Mouse (Mus musculus) liver, embryonic 12.5 days (tissue): ENCODE measurements around the gene Ccsap. TPM values are rescaled to one million over a fixed set of nuclear protein-coding genes. Genes with fewer than 3 reads are reported as not detected.

ENCODE experiments used
- ATAC-seq: fragments of 200-750 bp; cut with Nextera tagmentation; 2 replicates; pipeline ENCODE4 v1.8.0; 2017; ENCODE audit warnings: moderate number of reproducible peaks, mild to moderate bottlenecking, moderate library complexity
- H3K27ac ChIP-seq: fragments of 300-500 bp; sonication (generic); 2 replicates; pipeline ENCODE4 v1.5.1; 2016; ENCODE audit warnings: mild to moderate bottlenecking
- H3K27me3 ChIP-seq: fragments of 300-500 bp; sonication (generic); replicated peaks from 2 replicates; pipeline ENCODE4 v1.6.1; 2016; ENCODE audit warnings: mild to moderate bottlenecking, moderate library complexity
- H3K36me3 ChIP-seq: fragments of 300-500 bp; sonication (generic); 2 replicates; pipeline ENCODE4 v1.6.1; 2016; ENCODE audit warnings: mild to moderate bottlenecking, moderate library complexity
- H3K4me1 ChIP-seq: fragments of 300-500 bp; sonication (generic); 2 replicates; pipeline ENCODE4 v1.6.1; 2016
- H3K4me2 ChIP-seq: fragments of 300-500 bp; sonication (generic); 2 replicates; pipeline ENCODE4 v1.6.1; 2016; ENCODE audit warnings: mild to moderate bottlenecking, moderate library complexity
- H3K4me3 ChIP-seq: fragments of 300-500 bp; sonication (generic); 2 replicates; pipeline ENCODE4 v1.5.1; 2016; ENCODE audit warnings: mild to moderate bottlenecking, moderate library complexity
- H3K9ac ChIP-seq: fragments of 300-500 bp; sonication (generic); 2 replicates; pipeline ENCODE4 v1.6.1; 2016; ENCODE audit warnings: mild to moderate bottlenecking, moderate library complexity
- H3K9me3 ChIP-seq: fragments of 300-500 bp; sonication (generic); replicated peaks from 2 replicates; pipeline ENCODE4 v1.6.1; 2016; ENCODE audit warnings: mild to moderate bottlenecking, moderate library complexity
- WGBS: fragments of 180-500 bp; shearing (Covaris S2); methylation state at CpG from one replicate; pipeline ENCODE4 v1.1.7; 2016; ENCODE audit not compliant: insufficient replicate concordance; 5-methylcytosine and 5-hydroxymethylcytosine counted together
- polyA plus RNA-seq: library from polyadenylated mRNA; unstranded; fragments of >200 nt; fragmentation: Nextera tagmentation; extraction: Ambion mirVana; gene quantifications from 2 replicates; pipeline ENCODE4 v1.2.1, GENCODE M21; 2016

The Ccsap gene
- polyA plus RNA-seq, 1 experiment from 2014 or later: 5.8 TPM

DNA sequence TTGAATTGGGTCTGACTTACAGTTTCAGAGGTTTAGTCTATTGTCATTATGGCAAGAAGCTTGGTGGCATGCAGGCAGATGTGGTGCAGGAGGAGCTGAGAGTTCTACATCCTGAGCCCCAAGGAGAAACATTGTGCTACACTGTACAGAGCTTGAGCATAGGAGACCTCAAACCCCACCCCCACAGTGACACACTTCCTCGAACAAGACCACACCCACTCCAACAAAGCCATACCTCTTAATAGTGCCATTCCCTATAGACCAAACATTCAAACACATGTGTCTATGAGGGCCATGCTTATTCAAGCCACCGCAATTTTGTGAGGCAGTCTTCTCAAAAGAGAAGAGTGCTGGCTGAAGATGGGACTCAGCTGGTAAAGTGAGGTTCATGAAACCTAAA lies 58.5 kb downstream of the Ccsap start:
- no peaks in the 10 kb centered on the region for H3K27me3 ChIP-seq
- H3K4me1 ChIP-seq: peaks cover 61% of the 10 kb centered on the region
- no peaks in the 10 kb centered on the region for H3K36me3 ChIP-seq
- no peak overlapping the region for H3K9ac ChIP-seq
- H3K4me2 ChIP-seq: no peak overlapping the region
- WGBS: 74% methylated on average over 2 of the region's 2 CpGs
- ATAC-seq: no peak
- no peaks in the 10 kb centered on the region; the same call in 1 of the 2 replicates for H3K9me3 ChIP-seq
- no peak overlapping the region for H3K27ac ChIP-seq
- H3K4me3 ChIP-seq: no peak overlapping the region

DNA sequence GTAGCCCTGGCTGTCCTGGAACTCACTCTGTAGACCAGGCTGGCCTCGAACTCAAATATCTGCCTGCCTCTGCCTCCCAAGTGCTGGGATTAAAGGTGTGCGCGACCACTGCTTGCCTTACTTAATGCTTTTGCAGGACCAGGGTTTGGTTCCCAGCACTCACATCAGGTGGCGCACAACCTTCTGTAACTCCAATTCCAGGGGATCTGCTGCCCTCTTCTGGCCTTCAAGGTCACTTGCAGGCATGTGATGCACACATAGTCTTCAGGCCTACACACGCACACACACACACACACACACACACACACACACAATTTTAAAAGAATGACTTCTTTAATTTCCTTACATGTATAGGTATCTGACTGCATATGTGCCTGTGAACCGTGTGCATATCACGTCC lies 59.1 kb downstream of the Ccsap start:
- Histone ChIP-seq H3K9ac (no peak overlapping the region), H3K9me3 (no peaks in the 10 kb centered on the region; the same call in 1 of the 2 replicates), H3K4me3 (no peak overlapping the region), H3K4me1 (peaks cover 61% of the 10 kb centered on the region), H3K27me3 (no peaks in the 10 kb centered on the region), H3K27ac (no peak overlapping the region), H3K36me3 (no peaks in the 10 kb centered on the region), H3K4me2 (no peak overlapping the region)
- ATAC-seq: no peak
- WGBS: 80% methylated on average over 6 of the region's 7 CpGs

DNA sequence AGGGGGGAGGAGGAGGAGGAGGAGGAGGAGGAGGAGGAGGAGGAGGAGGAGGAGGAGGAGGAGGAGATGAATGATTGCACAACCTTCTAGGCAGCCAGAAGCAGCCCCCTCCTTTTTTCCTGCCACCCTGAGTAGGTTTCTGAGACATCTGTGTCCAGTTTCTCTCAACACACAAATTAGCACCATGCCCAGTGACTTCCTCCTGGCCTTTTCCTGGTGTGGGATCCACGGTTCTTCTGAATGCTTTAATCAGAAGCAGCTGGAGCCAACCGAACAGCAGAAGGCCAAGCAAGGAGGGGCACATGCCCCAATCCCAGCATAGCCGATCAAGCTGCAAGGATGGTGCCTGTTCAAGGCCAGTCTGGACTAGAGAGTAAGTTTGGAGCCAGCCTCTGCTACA lies 60.1 kb downstream of the Ccsap start:
- H3K4me1 ChIP-seq: peaks cover 51% of the 10 kb centered on the region
- no peaks in the 10 kb centered on the region for H3K27me3 ChIP-seq
- no peak overlapping the region for H3K4me2 ChIP-seq
- H3K9me3 ChIP-seq: no peaks in the 10 kb centered on the region; the same call in 1 of the 2 replicates
- ATAC-seq: no peak
- H3K9ac ChIP-seq: no peak overlapping the region
- H3K27ac ChIP-seq: peak overlapping the region; percentile 85
- H3K36me3 ChIP-seq: no peaks in the 10 kb centered on the region
- WGBS: 23% methylated on average over 3 of the region's 3 CpGs
- H3K4me3 ChIP-seq: no peak overlapping the region

DNA sequence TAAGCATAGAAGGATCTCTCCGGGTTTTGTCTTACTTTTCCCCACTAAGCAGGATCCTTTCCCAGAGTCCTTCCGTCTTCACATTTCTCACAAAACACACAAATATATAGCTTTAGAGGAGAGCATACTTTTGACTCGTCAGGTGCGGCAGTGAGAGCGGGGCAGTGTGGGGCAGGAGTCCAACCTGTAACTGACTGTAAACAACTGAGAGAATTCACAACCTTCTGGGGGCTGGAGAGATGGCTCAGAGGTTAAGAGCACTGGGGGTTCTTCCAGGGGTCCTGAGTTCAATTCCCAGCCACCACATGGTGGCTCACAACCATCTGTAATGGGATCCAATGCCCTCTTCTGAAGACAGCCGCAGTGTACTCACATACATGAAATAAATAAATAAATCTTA lies 60.6 kb downstream of the Ccsap start:
- H3K27ac ChIP-seq: peak overlapping the region; percentile 85
- WGBS: 78% methylated on average over 6 of the region's 6 CpGs

DNA sequence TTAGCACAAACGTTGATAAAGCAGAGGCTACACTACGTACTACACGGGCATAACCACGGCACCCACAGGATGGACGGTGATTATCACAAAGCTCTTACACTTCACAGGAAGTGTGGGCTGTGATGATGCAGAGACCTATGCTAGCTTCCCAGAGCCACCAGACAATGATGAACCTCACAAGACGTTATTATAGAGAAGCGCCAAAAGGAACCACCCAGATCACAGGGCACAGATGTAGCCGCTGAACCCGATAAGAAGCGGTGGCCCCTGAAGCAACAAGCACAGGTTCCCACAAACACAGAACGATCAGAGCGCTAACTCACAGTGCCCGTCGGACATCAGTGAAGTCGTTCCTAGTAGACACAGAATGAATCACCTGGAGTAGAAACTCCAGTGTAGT lies 62.1 kb downstream of the Ccsap start:
- peak overlapping the region; percentile 85 for H3K27ac ChIP-seq
- H3K4me2 ChIP-seq: peak overlapping the region; percentile 59
- ATAC-seq: peak; percentile 90
- no peaks in the 10 kb centered on the region for H3K27me3 ChIP-seq
- H3K9me3 ChIP-seq: no peaks in the 10 kb centered on the region; the same call in 1 of the 2 replicates
- H3K36me3 ChIP-seq: no peaks in the 10 kb centered on the region
- peak overlapping the region; percentile 27; the same call in 1 of the 2 replicates for H3K9ac ChIP-seq
- peak overlapping the region; percentile 19 for H3K4me3 ChIP-seq
- H3K4me1 ChIP-seq: peaks cover 54% of the 10 kb centered on the region
- WGBS: 10% methylated on average over 15 of the region's 15 CpGs

More for the DNA sequence above, 60.6 kb downstream of the Ccsap start:
- Histone ChIP-seq H3K9me3 (no peaks in the 10 kb centered on the region; the same call in 1 of the 2 replicates), H3K4me2 (no peak overlapping the region), H3K4me1 (peaks cover 54% of the 10 kb centered on the region), H3K4me3 (no peak overlapping the region), H3K9ac (no peak overlapping the region), H3K36me3 (no peaks in the 10 kb centered on the region), H3K27me3 (no peaks in the 10 kb centered on the region)
- ATAC-seq: no peak

DNA sequence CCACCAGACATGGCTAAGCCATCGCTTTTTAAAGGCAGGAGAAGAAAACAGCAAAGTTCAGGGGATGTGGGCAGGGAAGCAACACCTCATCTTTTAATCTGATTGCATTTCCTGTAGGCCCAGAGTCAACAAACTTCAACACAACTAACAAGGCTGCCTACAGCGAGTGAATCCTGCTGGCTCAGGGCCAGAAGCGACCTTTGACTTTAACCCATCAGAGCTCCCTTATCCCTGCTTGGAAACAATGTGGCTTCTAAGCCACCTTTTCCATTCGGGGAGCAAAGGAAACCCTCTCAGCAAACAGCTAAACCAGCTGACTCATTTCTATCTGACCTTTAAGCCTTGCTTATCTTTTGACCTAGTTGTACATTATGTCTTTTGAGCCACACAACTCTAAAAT lies 63.3 kb downstream of the Ccsap start:
- peaks cover 54% of the 10 kb centered on the region for H3K4me1 ChIP-seq
- ATAC-seq: no peak
- no peaks in the 10 kb centered on the region for H3K36me3 ChIP-seq
- no peak overlapping the region for H3K9ac ChIP-seq
- 26% methylated on average over 4 of the region's 4 CpGs for whole genome bisulfite sequencing
- H3K27ac ChIP-seq: peak overlapping the region; percentile 85
- no peak overlapping the region for H3K4me3 ChIP-seq
- no peaks in the 10 kb centered on the region; the same call in 1 of the 2 replicates for H3K9me3 ChIP-seq
- no peak overlapping the region for H3K4me2 ChIP-seq
- no peaks in the 10 kb centered on the region for H3K27me3 ChIP-seq

DNA sequence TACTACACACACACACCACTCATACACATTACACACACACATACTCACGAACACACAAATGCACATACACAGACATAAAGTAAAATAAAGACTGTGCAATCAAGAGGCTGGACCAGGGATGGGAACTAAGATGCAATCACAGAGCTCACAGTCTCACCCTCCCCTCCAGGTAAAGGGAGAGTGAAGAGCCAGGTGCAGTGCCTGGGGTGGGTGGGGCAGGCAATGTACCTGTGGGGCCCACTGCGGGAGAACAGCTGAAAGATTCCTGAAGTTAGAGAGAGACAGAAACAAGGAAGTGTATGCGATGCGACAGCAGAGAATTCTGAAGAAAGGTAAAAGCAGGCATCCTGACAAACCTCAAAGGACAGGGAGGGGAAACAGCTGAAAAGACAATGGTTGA lies 65.2 kb downstream of the Ccsap start:
- Histone ChIP-seq H3K36me3 (no peaks in the 10 kb centered on the region), H3K4me2 (no peak overlapping the region), H3K4me3 (no peak overlapping the region), H3K9ac (no peak overlapping the region), H3K27ac (no peak overlapping the region), H3K4me1 (peaks cover 42% of the 10 kb centered on the region), H3K9me3 (no peaks in the 10 kb centered on the region), H3K27me3 (no peaks in the 10 kb centered on the region)
- 74% methylated on average over 4 of the region's 4 CpGs for WGBS
- no peak for ATAC-seq

DNA sequence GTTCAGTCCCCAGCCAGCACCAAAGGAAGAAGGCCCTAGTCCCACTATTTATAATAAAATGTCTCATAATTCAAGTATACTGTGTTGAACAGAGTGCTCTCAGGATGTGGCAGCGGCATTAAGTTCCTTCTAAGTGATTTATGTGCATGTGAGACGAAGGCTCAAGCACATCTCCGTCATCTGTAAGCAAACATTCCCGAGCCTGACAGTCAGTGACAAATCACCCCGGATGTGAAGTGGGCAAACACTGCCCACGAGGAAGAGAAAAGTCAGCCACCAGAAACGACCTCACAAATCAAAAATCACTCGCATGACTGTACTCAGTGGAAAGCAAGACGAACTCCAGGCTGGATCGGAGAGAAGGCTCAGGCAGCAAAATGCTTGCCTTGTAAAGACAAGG lies 66.1 kb downstream of the Ccsap start:
- no peaks in the 10 kb centered on the region for H3K9me3 ChIP-seq
- H3K4me1 ChIP-seq: peaks cover 34% of the 10 kb centered on the region
- no peaks in the 10 kb centered on the region for H3K36me3 ChIP-seq
- no peak overlapping the region for H3K27ac ChIP-seq
- H3K4me2 ChIP-seq: no peak overlapping the region
- 0 out of 2 replicates have a peak, but pooled peaks cover 3% of the 10 kb centered on the region for H3K27me3 ChIP-seq
- no peak for ATAC-seq
- WGBS: 59% methylated on average over 10 of the region's 10 CpGs
- no peak overlapping the region for H3K4me3 ChIP-seq
- no peak overlapping the region for H3K9ac ChIP-seq

DNA sequence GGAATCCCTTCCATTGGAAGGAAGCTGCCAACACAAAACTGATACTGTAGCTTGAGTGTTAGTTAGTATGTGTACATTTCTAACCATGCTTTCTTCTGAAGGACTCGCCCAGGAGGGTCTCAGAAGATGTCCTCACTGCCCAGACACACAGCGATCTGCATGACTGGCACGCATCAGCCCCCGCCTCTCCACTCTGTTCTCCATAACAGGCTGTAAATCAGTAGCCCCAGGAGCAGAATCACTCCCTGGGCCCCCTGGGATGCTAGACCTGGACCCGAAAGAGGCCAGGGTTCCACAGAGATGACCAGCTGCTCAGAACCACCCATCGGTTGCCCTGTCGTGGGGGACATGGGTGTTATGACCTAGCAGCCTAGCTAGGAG lies 68.2 kb downstream of the Ccsap start:
- no peak for ATAC-seq
- WGBS: 74% methylated on average over 7 of the region's 7 CpGs

DNA sequence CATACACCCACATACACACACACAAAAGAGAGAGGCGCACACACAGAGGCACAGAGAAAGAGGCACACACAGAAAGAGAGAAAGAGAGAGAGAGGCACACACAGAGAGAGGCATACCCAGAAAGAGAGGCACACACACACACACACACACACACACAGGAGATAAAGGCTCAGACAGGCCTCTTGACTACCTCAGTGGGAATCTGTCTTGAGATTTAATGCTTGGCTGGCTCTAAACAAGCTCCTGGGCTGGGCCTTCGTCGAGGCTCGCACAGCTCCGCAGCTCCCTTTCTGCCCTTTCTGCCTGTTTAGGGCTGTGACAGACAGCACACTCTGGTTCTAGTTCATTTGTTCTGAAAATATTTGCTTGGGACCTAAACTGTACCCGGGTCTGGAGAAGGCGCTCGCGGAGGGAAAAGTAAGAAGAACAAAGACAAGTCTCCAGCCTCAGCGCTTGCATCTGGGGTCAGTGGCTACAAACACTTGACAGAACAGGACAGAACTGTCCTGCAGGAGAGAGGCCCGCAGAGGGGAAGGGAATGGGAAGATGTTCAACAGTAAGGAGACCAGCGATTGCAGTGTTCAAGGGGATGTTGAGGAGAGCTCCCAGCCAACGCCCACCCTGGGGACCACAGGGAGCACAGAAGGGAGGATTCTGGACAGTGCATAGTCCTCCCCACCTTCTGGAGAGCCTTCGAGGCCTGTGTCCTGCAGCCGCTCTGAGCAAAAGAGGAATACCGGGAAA lies 68.7 kb downstream of the Ccsap start:
- Histone ChIP-seq H3K36me3 (no peaks in the 10 kb centered on the region), H3K27me3 (0 out of 2 replicates have a peak, but pooled peaks cover 8% of the 10 kb centered on the region), H3K4me1 (peaks cover 16% of the 10 kb centered on the region), H3K4me3 (no peak overlapping the region), H3K9ac (no peak overlapping the region), H3K4me2 (no peak overlapping the region), H3K27ac (no peak overlapping the region), H3K9me3 (no peaks in the 10 kb centered on the region)
- no peak for ATAC-seq
- 83% methylated on average over 16 of the region's 16 CpGs for WGBS

More for the DNA sequence above, 68.2 kb downstream of the Ccsap start:
- no peak overlapping the region for H3K27ac ChIP-seq
- peaks cover 22% of the 10 kb centered on the region for H3K4me1 ChIP-seq
- H3K4me3 ChIP-seq: no peak overlapping the region
- no peak overlapping the region for H3K9ac ChIP-seq
- H3K27me3 ChIP-seq: 0 out of 2 replicates have a peak, but pooled peaks cover 3% of the 10 kb centered on the region
- no peaks in the 10 kb centered on the region for H3K36me3 ChIP-seq
- H3K9me3 ChIP-seq: no peaks in the 10 kb centered on the region
- no peak overlapping the region for H3K4me2 ChIP-seq
